Mouse (Mus musculus) embryonic fibroblast, embryonic 13.5 days (primary cell): ENCODE results near the gene Cbx7.
"Not testable (repeated sequence)": the region's sequence is repeated elsewhere in the genome, so short reads cannot be mapped to it uniquely, and the experiment has no call there.

Source experiments
- CTCF ChIP-seq: IDR thresholded peaks from 2 replicates; pipeline ENCODE4 v1.5.1; 2011; ENCODE audit warnings: mild to moderate bottlenecking, control low read depth, low read length, moderate library complexity, borderline replicate concordance; ENCODE audit not compliant: insufficient read depth
- POLR2A ChIP-seq: IDR thresholded peaks from 2 replicates; pipeline ENCODE4 v1.6.1; 2011; ENCODE audit warnings: low read depth, mild to moderate bottlenecking, control low read depth, low read length, moderate library complexity

GRCm38 (mm10) chr15:79895221-79896079, 75.5 kb downstream of the Cbx7 start:
- TF ChIP-seq CTCF, POLR2A: not testable (repeated sequence)
